Mouse (Mus musculus) kidney, postnatal 0 days (tissue): ENCODE results near the gene Krt19. TPM values are rescaled to one million over a fixed set of nuclear protein-coding genes. Genes with fewer than 3 reads are reported as not detected.

ENCODE experiments used
- ATAC-seq: fragments of 200-750 bp; cut with Nextera tagmentation; replicated peaks from 2 replicates; pipeline ENCODE4 v1.8.0; 2017; ENCODE audit warnings: low read depth, moderate number of reproducible peaks, moderate TSS enrichment, moderate library complexity; ENCODE audit not compliant: low FRiP score
- DNase-seq: peaks from one replicate; pipeline ENCODE4 v3.0.0-alpha.2; 2016; ENCODE audit warnings: low spot score
- H3K27ac ChIP-seq: fragments of 300-500 bp; sonication (generic); 2 replicates; pipeline ENCODE4 v1.5.1; 2014; ENCODE audit warnings: mild to moderate bottlenecking
- H3K27me3 ChIP-seq: fragments of 300-500 bp; sonication (generic); 2 replicates; pipeline ENCODE4 v1.6.1; 2014; ENCODE audit warnings: low read length, mixed read lengths; ENCODE audit not compliant: insufficient read depth
- H3K36me3 ChIP-seq: fragments of 300-500 bp; sonication (generic); 2 replicates; pipeline ENCODE4 v1.6.1; 2014; ENCODE audit warnings: low read length, mixed read lengths; ENCODE audit not compliant: insufficient read depth
- H3K4me1 ChIP-seq: fragments of 300-500 bp; sonication (generic); replicated peaks from 2 replicates; pipeline ENCODE4 v1.6.1; 2014; ENCODE audit warnings: antibody characterized with exemption, low read length, mixed read lengths; ENCODE audit not compliant: insufficient read depth
- H3K4me2 ChIP-seq: fragments of 300-500 bp; sonication (generic); 2 replicates; pipeline ENCODE4 v1.6.1; 2014; ENCODE audit warnings: mild to moderate bottlenecking, low read length, moderate library complexity, mixed read lengths
- H3K4me3 ChIP-seq: fragments of 300-500 bp; sonication (generic); replicated peaks from 2 replicates; pipeline ENCODE4 v1.5.1; 2014; ENCODE audit warnings: low read depth, low read length
- H3K9ac ChIP-seq: fragments of 300-500 bp; sonication (generic); 2 replicates; pipeline ENCODE4 v1.6.1; 2014; ENCODE audit warnings: low read depth, low read length
- H3K9me3 ChIP-seq: fragments of 300-500 bp; sonication (generic); replicated peaks from 2 replicates; pipeline ENCODE4 v1.6.1; 2016; ENCODE audit warnings: low read length, inconsistent platforms, mixed read lengths
- CTCF ChIP-seq: IDR thresholded peaks from 2 replicates; pipeline ENCODE4 v1.5.1; 2016; ENCODE audit warnings: antibody characterized with exemption, low read depth, mild to moderate bottlenecking, moderate library complexity
- WGBS: fragments of 180-500 bp; shearing (Covaris S2); extraction: QIAGEN DNeasy Blood & Tissue Kit; methylation state at CpG from one replicate; pipeline ENCODE4 v1.1.7; 2014; 5-methylcytosine and 5-hydroxymethylcytosine counted together
- polyA plus RNA-seq: library from polyadenylated mRNA; unstranded; fragments of >200 nt; fragmentation: Nextera tagmentation; extraction: Ambion mirVana; gene quantifications from 2 replicates; pipeline ENCODE4 v1.2.1, GENCODE M21; 2015

Gene Krt19
- polyA plus RNA-seq, 1 experiment from 2014 or later = 94.0 TPM

- H3K4me2 ChIP-seq = no peak overlapping the region
- TF ChIP-seq CTCF = no peak
- no peaks in the 10 kb centered on the region for H3K36me3 ChIP-seq
- H3K27ac ChIP-seq = no peak overlapping the region
- H3K4me3 ChIP-seq = no peak overlapping the region
- no peaks in the 10 kb centered on the region for H3K27me3 ChIP-seq
- no peak overlapping the region for H3K9ac ChIP-seq
- no peak for ATAC-seq
- 63% methylated on average over 5 of the region's 5 CpGs for WGBS
- no peaks in the 10 kb centered on the region for H3K9me3 ChIP-seq
- no peak for DNase-seq
- no peaks in the 10 kb centered on the region for H3K4me1 ChIP-seq
Measured at GRCm38 (mm10) chr11:100120331-100120730, 28.1 kb downstream of the Krt19 start.

GRCm38 (mm10) chr11:100113742-100114029, 34.8 kb downstream of the Krt19 start:
- Histone ChIP-seq H3K9me3 (no peaks in the 10 kb centered on the region), H3K4me2 (no peak overlapping the region), H3K9ac (no peak overlapping the region), H3K36me3 (no peaks in the 10 kb centered on the region), H3K4me3 (no peak overlapping the region), H3K27me3 (no peaks in the 10 kb centered on the region), H3K27ac (no peak overlapping the region), H3K4me1 (no peaks in the 10 kb centered on the region)
- 52% methylated on average over 2 of the region's 2 CpGs for WGBS
- ATAC-seq (no peak), DNase-seq (no peak)
- no peak for TF ChIP-seq CTCF

- no peak overlapping the region for H3K9ac ChIP-seq
- no peak for ATAC-seq
- no peaks in the 10 kb centered on the region for H3K27me3 ChIP-seq
- TF ChIP-seq CTCF = peak; percentile 20; the same call in 1 of the 2 replicates
- no peak overlapping the region for H3K4me3 ChIP-seq
- H3K4me1 ChIP-seq = no peaks in the 10 kb centered on the region
- H3K27ac ChIP-seq = no peak overlapping the region
- H3K4me2 ChIP-seq = no peak overlapping the region
- no peaks in the 10 kb centered on the region for H3K36me3 ChIP-seq
- no peaks in the 10 kb centered on the region for H3K9me3 ChIP-seq
- 70% methylated on average over 11 of the region's 11 CpGs for WGBS
- DNase-seq = no peak
Measured at GRCm38 (mm10) chr11:100112935-100113741, 35.3 kb downstream of the Krt19 start.

- Histone ChIP-seq H3K27ac (no peak within 1 kb of the TSS), H3K4me3 (no peak within 1 kb of the TSS), H3K36me3 (no peaks in the 10 kb centered on the region), H3K4me2 (no peak within 1 kb of the TSS), H3K9me3 (no peaks in the 10 kb centered on the region), H3K27me3 (no peaks in the 10 kb centered on the region), H3K9ac (no peak within 1 kb of the TSS), H3K4me1 (no peaks in the 10 kb centered on the region)
- DNase-seq (no peak), ATAC-seq (no peak)
- 66% methylated on average over 6 of the region's 6 CpGs for WGBS
- TF ChIP-seq CTCF = no peak
Measured at GRCm38 (mm10) chr11:100105576-100106122, 42.8 kb downstream of the Krt19 start, which contains the start of gene Krt36. Gene Krt36 (minus strand): TSS chr11:100105626.

GRCm38 (mm10) chr11:100102693-100103429, 45.6 kb downstream of the Krt19 start:
- no peak overlapping the region for H3K4me3 ChIP-seq
- DNase-seq (peak; percentile 75), ATAC-seq (peak; percentile 67)
- peak; percentile 37 for TF ChIP-seq CTCF
- 0 out of 2 replicates have a peak, but pooled peaks cover 4% of the 10 kb centered on the region for H3K4me1 ChIP-seq
- H3K4me2 ChIP-seq = no peak overlapping the region
- no peaks in the 10 kb centered on the region for H3K9me3 ChIP-seq
- no peaks in the 10 kb centered on the region for H3K27me3 ChIP-seq
- H3K9ac ChIP-seq = no peak overlapping the region
- no peak overlapping the region for H3K27ac ChIP-seq
- H3K36me3 ChIP-seq = no peaks in the 10 kb centered on the region
- WGBS = 34% methylated on average over 15 of the region's 15 CpGs

GRCm38 (mm10) chr11:100100391-100100790, 48.1 kb downstream of the Krt19 start:
- WGBS = 80% methylated on average over 4 of the region's 4 CpGs
- Histone ChIP-seq H3K9ac (no peak overlapping the region), H3K4me2 (no peak overlapping the region), H3K4me1 (0 out of 2 replicates have a peak, but pooled peaks cover 4% of the 10 kb centered on the region), H3K36me3 (no peaks in the 10 kb centered on the region), H3K4me3 (no peak overlapping the region), H3K27ac (no peak overlapping the region), H3K27me3 (no peaks in the 10 kb centered on the region), H3K9me3 (no peaks in the 10 kb centered on the region)
- DNase-seq (no peak), ATAC-seq (no peak)
- no peak for TF ChIP-seq CTCF
